Mouse (Mus musculus): ENCODE results near the gene Zfp579.
"Not testable (repeated sequence)": the region's sequence is repeated elsewhere in the genome, so short reads cannot be mapped to it uniquely, and the experiment has no call there.

Gene Zfp579

GRCm38 (mm10) chr7:5015118-5016001 is 19.4 kb upstream of the Zfp579 start, which contains the start of gene Gm44973:
TSS of gene Gm44973 (plus strand) at chr7:5015496.
- DNase-seq (ENCODE audit: low spot score in 2 of 2): peak; percentile 95

- DNase-seq (ENCODE audit: low spot score in 2 of 2): peak; percentile 97
Measured at GRCm38 (mm10) chr7:5014251-5015117, 18.5 kb upstream of the Zfp579 start, which contains the start of the genes Zfp524 and Fiz1. TSS of gene Zfp524 (plus strand) at chr7:5014415. TSS of gene Fiz1 (minus strand) at chr7:5014697.

DNA sequence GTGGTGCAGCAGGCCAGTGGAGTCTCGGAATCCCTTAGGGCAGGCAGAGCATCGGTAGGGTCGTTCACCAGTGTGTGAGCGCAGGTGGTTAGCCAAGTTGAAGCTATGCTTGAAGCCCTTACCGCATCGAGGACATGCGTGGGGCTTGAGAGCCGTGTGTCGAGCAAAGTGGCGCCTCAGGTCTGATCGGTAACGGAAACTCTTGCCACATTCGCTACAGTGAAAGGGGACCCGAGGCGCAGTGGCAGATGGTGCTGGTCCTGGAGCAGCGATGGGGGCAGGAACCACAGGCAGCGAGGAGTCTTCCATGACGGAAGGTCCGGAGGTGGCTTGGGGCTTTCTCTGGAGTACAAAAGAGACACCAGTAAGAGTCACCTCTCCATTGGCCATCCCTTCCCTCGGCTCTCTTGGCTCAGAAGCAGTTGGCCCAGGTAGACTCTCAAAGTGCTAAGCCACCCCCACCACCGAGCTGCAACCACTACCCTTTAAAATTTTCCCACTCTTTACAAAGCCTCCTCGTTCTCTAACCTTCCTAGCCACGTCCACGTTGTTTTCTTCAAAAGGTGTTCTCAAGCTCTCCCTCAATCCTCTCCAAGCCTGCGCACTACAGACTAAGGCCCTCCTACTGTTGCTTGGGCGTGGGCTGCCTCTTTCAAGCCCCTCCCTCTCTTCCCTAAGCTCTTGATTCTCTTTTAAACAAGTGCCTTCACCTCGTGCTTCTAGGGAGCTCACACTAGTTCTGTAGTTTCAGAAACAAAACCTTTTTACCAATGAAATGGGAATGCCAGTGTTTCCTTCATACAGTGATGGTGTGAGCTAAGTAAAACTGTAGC is 16.9 kb upstream of the Zfp579 start:
- peak in 1 of 2 experiments; percentile 42 for DNase-seq (ENCODE audit: low spot score in 2 of 2)

DNA sequence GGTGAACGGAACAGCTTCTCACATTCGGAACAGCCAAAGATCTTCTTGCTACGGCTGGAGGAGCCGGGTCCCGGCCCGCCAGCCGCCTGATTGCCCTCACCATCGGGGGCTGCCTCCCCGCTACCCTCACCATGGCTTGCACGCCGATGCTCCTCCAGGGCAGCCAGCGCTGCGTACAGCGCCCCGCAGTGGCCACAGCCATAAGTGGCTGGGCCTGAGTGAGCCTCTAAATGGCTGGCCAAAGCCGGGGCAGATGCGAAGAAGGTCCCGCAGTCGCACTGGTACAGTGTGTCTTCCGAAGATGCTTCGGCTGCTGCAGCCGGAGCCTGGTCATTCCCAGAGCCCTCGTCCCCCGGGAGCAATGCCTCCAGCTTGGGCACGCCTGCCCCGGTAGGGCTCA is 12.3 kb upstream of the Zfp579 start:
- DNase-seq (ENCODE audit: low spot score in 2 of 2): no peak

DNA sequence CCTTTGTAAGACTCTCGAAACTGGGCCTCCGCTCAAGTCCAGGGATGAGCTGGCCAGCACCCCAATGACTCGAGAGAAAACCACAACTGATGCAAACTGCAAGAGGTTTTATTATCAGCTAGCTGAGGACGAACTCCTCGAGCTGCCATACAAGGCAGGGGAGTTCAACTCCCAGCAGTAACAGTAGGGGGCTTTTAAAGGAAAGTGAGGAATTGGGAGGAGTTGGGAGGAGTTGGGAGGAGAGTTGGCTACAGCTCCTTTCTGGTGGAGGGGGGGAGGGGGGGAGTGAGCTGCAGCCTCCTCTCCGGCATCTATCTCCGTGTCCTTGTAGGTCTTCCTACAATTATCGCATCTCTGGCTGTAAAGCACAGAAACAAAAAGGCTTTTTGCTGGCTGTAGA is 6.9 kb upstream of the Zfp579 start:
- not testable (repeated sequence) for DNase-seq (ENCODE audit: low spot score in 2 of 2)

DNA sequence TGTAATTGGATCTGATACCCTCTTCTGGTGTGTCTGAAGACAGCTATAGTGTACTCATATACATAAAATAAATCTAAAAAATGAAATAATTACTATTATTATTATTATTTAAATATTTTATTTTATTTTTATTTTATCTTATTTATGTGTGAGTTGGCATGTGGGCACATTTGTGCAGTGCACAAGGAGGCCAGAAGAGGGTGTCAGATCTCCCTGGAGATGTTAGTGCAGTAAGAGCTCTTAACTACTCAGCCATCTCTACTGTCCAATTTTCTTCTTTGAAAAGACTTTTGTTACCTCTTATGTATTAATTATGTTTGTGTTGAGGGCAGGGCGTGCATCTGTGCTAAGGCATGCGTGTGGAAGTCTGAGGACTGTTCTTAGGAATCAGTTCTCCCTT is 3.9 kb upstream of the Zfp579 start:
- no peak for DNase-seq (ENCODE audit: low spot score in 2 of 2)

- DNase-seq (ENCODE audit: low spot score in 2 of 2): no peak
Measured at GRCm38 (mm10) chr7:4996934-4997333, 976 bp upstream of the Zfp579 start.

GRCm38 (mm10) chr7:4995268-4996002 is 523 bp downstream of the Zfp579 start:
- DNase-seq (ENCODE audit: low spot score in 2 of 2): no peak

GRCm38 (mm10) chr7:4993999-4994788 is 1.8 kb downstream of the Zfp579 start:
- DNase-seq (ENCODE audit: low spot score in 2 of 2): no peak

DNA sequence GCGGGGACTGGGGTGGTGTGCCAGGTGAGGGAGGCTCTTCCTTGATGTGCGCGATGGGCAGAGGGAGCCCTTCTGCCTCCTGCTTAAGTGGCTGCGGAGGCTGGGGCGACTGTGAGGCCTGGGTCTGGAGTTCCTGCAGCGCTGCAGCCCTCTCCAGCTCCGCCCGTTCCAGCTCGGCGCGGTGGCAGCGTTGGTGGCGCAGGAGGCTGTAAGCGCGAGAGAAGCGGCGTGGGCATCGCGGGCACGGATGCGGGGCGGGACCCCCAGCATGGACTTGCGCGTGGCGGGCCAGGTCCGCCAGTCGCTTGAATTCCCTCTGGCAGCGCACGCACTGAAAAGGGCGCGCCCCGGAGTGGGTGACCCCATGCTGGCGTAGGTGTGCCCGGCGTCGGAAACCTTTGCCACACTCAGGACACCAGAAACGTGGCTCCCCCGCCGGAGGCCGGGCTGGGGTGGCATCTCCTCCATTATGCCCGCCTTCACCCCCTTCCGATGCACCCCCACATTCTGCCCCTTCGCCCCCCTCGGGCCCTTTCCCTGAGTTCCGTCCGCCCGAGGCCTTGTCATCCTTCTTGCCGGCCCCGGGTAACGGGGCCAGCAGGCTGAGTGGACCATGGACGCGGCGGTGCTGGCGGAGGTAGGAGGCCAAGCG is 2.5 kb downstream of the Zfp579 start:
- no peak for DNase-seq (ENCODE audit: low spot score in 2 of 2)

- no peak for DNase-seq (ENCODE audit: low spot score in 2 of 2)
Measured at GRCm38 (mm10) chr7:4988250-4988649, 7.7 kb downstream of the Zfp579 start.

DNA sequence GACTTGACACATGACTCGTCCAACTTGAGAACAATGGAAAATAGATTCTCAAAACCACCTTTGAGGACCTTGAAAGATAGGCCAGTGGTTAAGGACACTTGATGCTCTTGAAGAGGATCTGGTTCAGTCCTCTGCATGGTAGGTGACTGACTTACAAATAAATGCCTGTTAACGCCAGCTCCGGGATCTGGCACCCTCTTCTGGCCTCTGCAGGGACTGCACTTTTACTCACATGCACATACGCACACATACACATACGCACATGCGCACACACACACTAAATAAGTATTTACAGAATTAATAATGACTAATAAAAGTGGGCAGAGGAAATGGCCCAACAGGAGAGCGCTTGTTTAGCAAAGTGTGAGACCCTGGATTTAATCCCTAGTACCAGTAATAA is 19.1 kb downstream of the Zfp579 start:
- DNase-seq (ENCODE audit: low spot score in 2 of 2): no peak

DNA sequence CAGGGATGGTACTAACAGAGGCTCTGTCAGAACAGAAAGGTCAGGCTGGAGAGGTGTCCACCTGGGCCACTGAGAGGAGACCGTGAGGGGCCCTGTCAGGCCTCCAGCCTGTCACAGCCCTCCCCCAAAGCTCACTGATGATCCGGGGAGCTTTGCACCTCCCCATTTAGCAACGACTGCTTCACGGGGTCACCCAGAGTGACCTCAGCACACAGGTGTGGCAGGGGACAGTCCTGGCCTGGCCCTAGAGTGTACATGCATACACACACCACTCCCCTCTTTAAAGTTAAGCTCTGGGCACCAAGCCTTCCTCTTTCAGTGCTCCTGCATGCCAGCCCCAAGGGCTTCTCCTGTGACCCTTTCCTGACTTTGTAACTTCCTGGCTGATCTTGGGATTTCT is 20.5 kb downstream of the Zfp579 start:
- no peak for DNase-seq (ENCODE audit: low spot score in 2 of 2)

DNA sequence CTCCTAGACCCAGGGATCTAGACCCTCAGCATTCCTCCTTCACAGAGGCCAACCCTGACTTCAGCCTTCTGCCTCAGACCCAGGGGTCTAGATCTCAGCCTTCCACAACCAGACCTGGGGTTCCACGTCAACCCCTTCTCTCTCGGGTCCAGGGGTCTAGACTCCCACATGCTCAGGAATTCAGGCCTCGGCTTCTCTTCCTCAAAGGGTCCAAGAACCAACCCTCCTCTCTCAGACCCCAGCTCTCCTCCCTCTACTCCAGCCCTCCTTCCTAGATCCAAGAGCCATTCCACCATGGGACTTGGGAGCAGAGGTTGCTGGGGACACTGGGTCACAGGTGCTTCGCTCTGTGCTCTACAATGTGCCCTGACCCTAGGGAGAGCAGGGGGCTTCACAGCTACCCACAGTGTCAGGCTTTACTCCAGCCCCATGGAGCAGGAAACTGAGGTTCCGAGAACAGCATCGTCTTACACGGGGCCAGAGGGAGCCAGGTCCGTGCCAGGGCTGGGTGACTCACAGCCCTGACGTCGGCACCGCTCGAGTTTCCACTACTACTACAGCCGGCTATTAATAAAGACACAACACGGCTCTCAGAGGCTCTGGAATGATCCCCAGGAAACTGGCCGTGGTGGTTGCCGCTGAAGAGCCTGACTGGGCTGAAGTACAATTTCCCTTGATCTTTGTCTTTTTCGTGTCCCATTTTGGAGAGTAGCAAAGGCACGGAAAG is 23.5 kb downstream of the Zfp579 start:
- DNase-seq (ENCODE audit: low spot score in 2 of 2): no peak

- DNase-seq (ENCODE audit: low spot score in 2 of 2): no peak
Measured at GRCm38 (mm10) chr7:4971710-4972109, 24.2 kb downstream of the Zfp579 start.

GRCm38 (mm10) chr7:4971068-4971467 is 24.9 kb downstream of the Zfp579 start, which contains the start of gene Sbk3:
TSS of gene Sbk3 (minus strand) at chr7:4971168.
- no peak for DNase-seq (ENCODE audit: low spot score in 2 of 2)

DNA sequence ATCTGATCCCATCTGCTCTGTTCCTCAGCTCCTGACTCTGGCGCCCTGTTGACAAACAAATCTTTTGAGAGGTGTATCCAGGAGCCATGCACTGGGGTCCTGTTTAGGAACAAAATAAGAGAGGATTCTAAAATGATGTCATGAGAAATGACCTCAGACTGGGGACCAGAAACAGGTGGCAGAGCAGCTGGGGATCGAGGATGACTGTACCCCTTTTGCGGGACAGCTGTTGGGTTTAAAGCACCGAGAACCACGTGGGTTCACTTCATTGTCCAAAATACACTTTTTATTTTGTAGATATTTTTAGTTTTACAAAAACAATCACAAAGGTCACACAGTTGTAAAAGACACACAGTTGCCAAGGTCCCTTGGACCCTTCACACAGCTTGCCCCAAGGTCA is 31.0 kb downstream of the Zfp579 start:
- no peak for DNase-seq (ENCODE audit: low spot score in 2 of 2)

- peak; percentile 77 to 84 for DNase-seq (ENCODE audit: low spot score in 2 of 2)
Measured at GRCm38 (mm10) chr7:4964272-4964671, 31.7 kb downstream of the Zfp579 start, which contains the start of gene Sbk2. TSS of gene Sbk2 (minus strand) at chr7:4964406.

DNA sequence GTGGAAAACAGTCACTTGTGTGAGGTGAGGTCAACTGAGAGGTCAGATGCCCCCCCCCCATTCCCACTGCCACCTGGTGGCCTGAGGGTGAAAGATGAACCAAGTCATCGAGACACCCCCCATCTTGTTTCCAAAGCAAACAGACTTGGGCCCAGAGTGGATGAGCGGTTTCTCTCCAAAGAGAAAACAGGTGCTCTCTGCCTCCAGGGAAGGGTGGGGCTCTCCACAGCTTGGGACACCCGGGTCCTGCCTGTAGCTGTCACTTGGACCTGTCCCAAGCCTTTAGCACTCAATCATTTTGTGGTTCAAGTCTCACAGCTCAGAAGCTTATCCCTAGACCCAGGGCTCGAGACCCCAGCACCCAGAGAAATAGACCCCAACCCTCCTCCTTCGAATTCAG is 32.4 kb downstream of the Zfp579 start:
- DNase-seq (ENCODE audit: low spot score in 2 of 2): no peak
